Mouse (Mus musculus) heart, embryonic 10.5 days (tissue): ENCODE results near the gene Plekha7. TPM values are rescaled to one million over a fixed set of nuclear protein-coding genes. Genes with fewer than 3 reads are reported as not detected.
A peak's percentile ranks its signal among the peaks of the same experiment; 100 is the strongest.

Experiments used
- DNase-seq: peaks from one replicate; pipeline ENCODE4 v3.0.0-alpha.2; 2017; ENCODE audit warnings: low spot score
- H3K27ac ChIP-seq: fragments of 300-500 bp; sonication (generic); 2 replicates; pipeline ENCODE4 v1.5.1; 2016; ENCODE audit warnings: mild to moderate bottlenecking
- H3K27me3 ChIP-seq: fragments of 300-500 bp; sonication (generic); 2 replicates; pipeline ENCODE4 v1.6.1; 2016; ENCODE audit warnings: mild to moderate bottlenecking; ENCODE audit not compliant: poor library complexity, insufficient read depth, severe bottlenecking
- H3K36me3 ChIP-seq: fragments of 300-500 bp; sonication (generic); 2 replicates; pipeline ENCODE4 v1.6.1; 2016; ENCODE audit warnings: mild to moderate bottlenecking, moderate library complexity
- H3K4me1 ChIP-seq: fragments of 300-500 bp; sonication (generic); 2 replicates; pipeline ENCODE4 v1.6.1; 2016; ENCODE audit warnings: mild to moderate bottlenecking
- H3K4me3 ChIP-seq: fragments of 300-500 bp; sonication (generic); 2 replicates; pipeline ENCODE4 v1.5.1; 2016; ENCODE audit warnings: mild to moderate bottlenecking, moderate library complexity
- H3K9me3 ChIP-seq: fragments of 300-500 bp; sonication (generic); 2 replicates; pipeline ENCODE4 v1.6.1; 2016; ENCODE audit warnings: mild to moderate bottlenecking, moderate library complexity
- WGBS: fragments of 180-500 bp; shearing (Covaris S2); methylation state at CpG from one replicate; pipeline ENCODE4 v1.1.7; 2016; 5-methylcytosine and 5-hydroxymethylcytosine counted together
- polyA plus RNA-seq: library from polyadenylated mRNA; unstranded; fragments of >200 nt; fragmentation: Nextera tagmentation; extraction: Ambion mirVana; gene quantifications from 2 replicates; pipeline ENCODE4 v1.2.1, GENCODE M21; 2016

Plekha7 gene
- polyA plus RNA-seq, 1 experiment from 2014 or later = 49.0 TPM

GRCm38 (mm10) chr7:116182451-116182850 is 125.7 kb downstream of the Plekha7 start:
- peaks cover 41% of the 10 kb centered on the region for H3K36me3 ChIP-seq
- no peak for DNase-seq
- H3K4me1 ChIP-seq = peaks cover 68% of the 10 kb centered on the region
- H3K9me3 ChIP-seq = no peaks in the 10 kb centered on the region
- peak overlapping the region; percentile 62; the same call in 1 of the 2 replicates for H3K27ac ChIP-seq
- WGBS = 47% methylated on average over 1 of the region's 1 CpGs
- H3K27me3 ChIP-seq = no peaks in the 10 kb centered on the region
- no peak overlapping the region for H3K4me3 ChIP-seq

GRCm38 (mm10) chr7:116181444-116181946 is 126.7 kb downstream of the Plekha7 start:
- no peaks in the 10 kb centered on the region for H3K27me3 ChIP-seq
- peaks cover 58% of the 10 kb centered on the region for H3K4me1 ChIP-seq
- WGBS = 74% methylated on average over 5 of the region's 5 CpGs
- H3K27ac ChIP-seq = peak overlapping the region; percentile 50; the same call in 1 of the 2 replicates
- H3K9me3 ChIP-seq = no peaks in the 10 kb centered on the region
- no peak for DNase-seq
- H3K36me3 ChIP-seq = peaks cover 41% of the 10 kb centered on the region
- H3K4me3 ChIP-seq = no peak overlapping the region

- no peak for DNase-seq
- WGBS = 83% methylated on average over 3 of the region's 3 CpGs
- no peak overlapping the region for H3K27ac ChIP-seq
- no peak overlapping the region for H3K4me3 ChIP-seq
- H3K36me3 ChIP-seq = peaks cover 59% of the 10 kb centered on the region
- H3K27me3 ChIP-seq = no peaks in the 10 kb centered on the region
- no peaks in the 10 kb centered on the region for H3K9me3 ChIP-seq
- H3K4me1 ChIP-seq = peaks cover 32% of the 10 kb centered on the region
Observed at GRCm38 (mm10) chr7:116178916-116179315, 129.3 kb downstream of the Plekha7 start.

GRCm38 (mm10) chr7:116172774-116173173 is 135.4 kb downstream of the Plekha7 start:
- peaks cover 13% of the 10 kb centered on the region; the same call in 1 of the 2 replicates for H3K4me1 ChIP-seq
- WGBS = 81% methylated on average over 10 of the region's 10 CpGs
- no peaks in the 10 kb centered on the region for H3K27me3 ChIP-seq
- H3K4me3 ChIP-seq = no peak overlapping the region
- no peak overlapping the region for H3K27ac ChIP-seq
- no peaks in the 10 kb centered on the region for H3K9me3 ChIP-seq
- DNase-seq = no peak
- H3K36me3 ChIP-seq = peaks cover 79% of the 10 kb centered on the region

GRCm38 (mm10) chr7:116169426-116169825 is 138.8 kb downstream of the Plekha7 start:
- no peaks in the 10 kb centered on the region for H3K9me3 ChIP-seq
- H3K27ac ChIP-seq = no peak overlapping the region
- H3K4me3 ChIP-seq = no peak overlapping the region
- WGBS = 76% methylated on average over 4 of the region's 4 CpGs
- H3K4me1 ChIP-seq = peaks cover 13% of the 10 kb centered on the region; the same call in 1 of the 2 replicates
- peaks cover 82% of the 10 kb centered on the region for H3K36me3 ChIP-seq
- DNase-seq = no peak
- no peaks in the 10 kb centered on the region for H3K27me3 ChIP-seq

GRCm38 (mm10) chr7:116168224-116168623 is 140.0 kb downstream of the Plekha7 start:
- peaks cover 88% of the 10 kb centered on the region for H3K36me3 ChIP-seq
- no peaks in the 10 kb centered on the region for H3K9me3 ChIP-seq
- H3K4me1 ChIP-seq = peaks cover 13% of the 10 kb centered on the region; the same call in 1 of the 2 replicates
- H3K4me3 ChIP-seq = no peak overlapping the region
- H3K27ac ChIP-seq = no peak overlapping the region; the same call in 1 of the 2 replicates
- no peaks in the 10 kb centered on the region for H3K27me3 ChIP-seq
- 81% methylated on average over 7 of the region's 7 CpGs for WGBS
- DNase-seq = no peak

- peaks cover 10% of the 10 kb centered on the region for H3K4me1 ChIP-seq
- peaks cover 87% of the 10 kb centered on the region for H3K36me3 ChIP-seq
- H3K27ac ChIP-seq = no peak overlapping the region
- 78% methylated on average over 12 of the region's 12 CpGs for WGBS
- no peak for DNase-seq
- H3K9me3 ChIP-seq = no peaks in the 10 kb centered on the region
- no peak overlapping the region for H3K4me3 ChIP-seq
- H3K27me3 ChIP-seq = no peaks in the 10 kb centered on the region
Observed at GRCm38 (mm10) chr7:116164232-116164631, 143.9 kb downstream of the Plekha7 start.

- no peaks in the 10 kb centered on the region for H3K9me3 ChIP-seq
- no peak for DNase-seq
- no peak overlapping the region for H3K4me3 ChIP-seq
- no peaks in the 10 kb centered on the region for H3K27me3 ChIP-seq
- H3K36me3 ChIP-seq = peaks cover 88% of the 10 kb centered on the region
- WGBS = 21% methylated on average over 5 of the region's 5 CpGs
- no peak overlapping the region for H3K27ac ChIP-seq
- H3K4me1 ChIP-seq = peaks cover 8% of the 10 kb centered on the region; the same call in 1 of the 2 replicates
Observed at GRCm38 (mm10) chr7:116161544-116161943, 146.6 kb downstream of the Plekha7 start.

GRCm38 (mm10) chr7:116156894-116157143 is 151.4 kb downstream of the Plekha7 start:
- H3K27me3 ChIP-seq = no peaks in the 10 kb centered on the region
- peaks cover 10% of the 10 kb centered on the region; the same call in 1 of the 2 replicates for H3K4me1 ChIP-seq
- H3K27ac ChIP-seq = peak overlapping the region; percentile 59; the same call in 1 of the 2 replicates
- 56% methylated on average over 14 of the region's 14 CpGs for WGBS
- no peak overlapping the region for H3K4me3 ChIP-seq
- DNase-seq = no peak
- peaks cover 90% of the 10 kb centered on the region for H3K36me3 ChIP-seq
- H3K9me3 ChIP-seq = no peaks in the 10 kb centered on the region

GRCm38 (mm10) chr7:116156072-116156893 is 151.9 kb downstream of the Plekha7 start:
- WGBS = 46% methylated on average over 17 of the region's 17 CpGs
- Histone ChIP-seq H3K36me3 (peaks cover 94% of the 10 kb centered on the region), H3K4me1 (peaks cover 7% of the 10 kb centered on the region; the same call in 1 of the 2 replicates), H3K27me3 (no peaks in the 10 kb centered on the region), H3K4me3 (0 out of 2 replicates have a peak overlapping the region, but pooled peaks have one; percentile 13), H3K9me3 (no peaks in the 10 kb centered on the region), H3K27ac (peak overlapping the region; percentile 59)
- no peak for DNase-seq

- H3K36me3 ChIP-seq = peaks cover 92% of the 10 kb centered on the region
- no peak for DNase-seq
- H3K4me1 ChIP-seq = peaks cover 7% of the 10 kb centered on the region; the same call in 1 of the 2 replicates
- 66% methylated on average over 2 of the region's 2 CpGs for WGBS
- no peaks in the 10 kb centered on the region for H3K9me3 ChIP-seq
- H3K4me3 ChIP-seq = no peak overlapping the region
- H3K27me3 ChIP-seq = no peaks in the 10 kb centered on the region
- no peak overlapping the region for H3K27ac ChIP-seq
Observed at GRCm38 (mm10) chr7:116153781-116154368, 154.3 kb downstream of the Plekha7 start.

- Histone ChIP-seq H3K9me3 (no peaks in the 10 kb centered on the region), H3K36me3 (peaks cover 92% of the 10 kb centered on the region), H3K27ac (no peak overlapping the region), H3K27me3 (no peaks in the 10 kb centered on the region), H3K4me1 (no peaks in the 10 kb centered on the region), H3K4me3 (no peak overlapping the region)
- no peak for DNase-seq
- WGBS = 67% methylated on average over 4 of the region's 4 CpGs
Observed at GRCm38 (mm10) chr7:116149568-116149967, 158.6 kb downstream of the Plekha7 start.

- Histone ChIP-seq H3K27ac (no peak overlapping the region), H3K36me3 (peaks cover 91% of the 10 kb centered on the region), H3K4me3 (no peak overlapping the region), H3K4me1 (no peaks in the 10 kb centered on the region), H3K9me3 (no peaks in the 10 kb centered on the region), H3K27me3 (no peaks in the 10 kb centered on the region)
- no peak for DNase-seq
- 86% methylated on average over 2 of the region's 2 CpGs for WGBS
Observed at GRCm38 (mm10) chr7:116147114-116147513, 161.1 kb downstream of the Plekha7 start.
